Mouse (Mus musculus) MEL (cell line): Measurements from ENCODE around the gene Rbm25.

Source experiments
- CHD2 ChIP-seq: IDR thresholded peaks from 2 replicates; pipeline ENCODE4 v1.6.1; 2011; ENCODE audit warnings: low read length, improper control_type of control experiment
- CTCF ChIP-seq, 3 experiments: IDR thresholded peaks in 2 of 3; conservative IDR thresholded peaks in 1 of 3; 2 replicates each; pipeline ENCODE4 v1.5.1; 2011 to 2012; ENCODE audit warnings: low read length in 3 of 3, low read depth in 2 of 3, mild to moderate bottlenecking in 2 of 3, improper control_type of control experiment in 1 of 3, inconsistent platforms in 1 of 3, mixed read lengths in 1 of 3, moderate library complexity in 1 of 3; ENCODE audit not compliant: control insufficient read depth in 1 of 3, insufficient read depth in 1 of 3, poor library complexity in 1 of 3, severe bottlenecking in 1 of 3
- GABPA ChIP-seq: IDR thresholded peaks from 2 replicates; pipeline ENCODE4 v1.6.1; 2012; ENCODE audit warnings: low read depth, mild to moderate bottlenecking, inconsistent platforms, low read length, improper control_type of control experiment, moderate library complexity
- MAX ChIP-seq: IDR thresholded peaks from 2 replicates; pipeline ENCODE4 v1.6.1; 2011; ENCODE audit warnings: low read length, improper control_type of control experiment
- MXI1 ChIP-seq: IDR thresholded peaks from 2 replicates; pipeline ENCODE4 v1.6.1; 2011; ENCODE audit warnings: mild to moderate bottlenecking, low read depth, low read length, improper control_type of control experiment
- MYC ChIP-seq: IDR thresholded peaks from 2 replicates; pipeline ENCODE4 v1.6.1; 2011; ENCODE audit warnings: low read depth, mild to moderate bottlenecking, low read length, improper control_type of control experiment, moderate library complexity
- POLR2A ChIP-seq, 2 experiments: IDR thresholded peaks; 2 replicates each; pipeline ENCODE4 v1.6.1; 2011 to 2012; ENCODE audit warnings: low read length in 2 of 2, mild to moderate bottlenecking in 2 of 2, control low read depth in 1 of 2, improper control_type of control experiment in 1 of 2, low read depth in 1 of 2, moderate library complexity in 1 of 2; ENCODE audit not compliant: control insufficient read depth in 1 of 2, insufficient read depth in 1 of 2, poor library complexity in 1 of 2
- RCOR1 ChIP-seq: IDR thresholded peaks from 2 replicates; pipeline ENCODE4 v1.6.1; 2012; ENCODE audit warnings: low read depth, mild to moderate bottlenecking, inconsistent platforms, low read length, improper control_type of control experiment
- TCF12 ChIP-seq: IDR thresholded peaks from 2 replicates; pipeline ENCODE4 v1.6.1; 2014; ENCODE audit warnings: low read depth, mild to moderate bottlenecking, inconsistent platforms, low read length, improper control_type of control experiment, moderate library complexity
- ZNF384 ChIP-seq: IDR thresholded peaks from 2 replicates; pipeline ENCODE4 v1.6.1; 2012; ENCODE audit warnings: low read depth, mild to moderate bottlenecking, inconsistent platforms, low read length, improper control_type of control experiment

- TF ChIP-seq ZNF384 = no peak
- no peak for TF ChIP-seq POLR2A (IDR thresholded peaks at IDR 0.05; ENCODE audit: control insufficient read depth in 1 of 2, insufficient read depth in 1 of 2, low read depth in 1 of 2, low read length in 2 of 2, poor library complexity in 1 of 2)
- TF ChIP-seq CHD2 = no peak
- no peak for TF ChIP-seq CTCF (IDR thresholded peaks at IDR 0.05 in 2 of 3, conservative IDR thresholded peaks at IDR 0.05 in 1 of 3; ENCODE audit: control insufficient read depth in 1 of 3, insufficient read depth in 1 of 3, low read depth in 2 of 3, low read length in 3 of 3, poor library complexity in 1 of 3, severe bottlenecking in 1 of 3)
- no peak for TF ChIP-seq RCOR1
- no peak for TF ChIP-seq MYC
- TF ChIP-seq MXI1 = no peak
- no peak for TF ChIP-seq TCF12
- no peak for TF ChIP-seq MAX
- no peak for TF ChIP-seq GABPA
Observed at GRCm38 (mm10) chr12:83591754-83592501, 39.1 kb upstream of the Rbm25 start.
